Mouse (Mus musculus) spleen, adult 2 months (tissue): ENCODE measurements around the gene Slc20a1. TPM values are rescaled to one million over a fixed set of nuclear protein-coding genes. Genes with fewer than 3 reads are reported as not detected.

Source experiments
- DNase-seq, 2 experiments: peaks; one replicate each; pipeline versions ENCODE4 v3.0.0 to v3.0.0-alpha.2; 2012 to 2021; ENCODE audit warnings: low spot score in 2 of 2, low read depth in 1 of 2
- H3K27ac ChIP-seq: fragments of 200-500 bp; 2 replicates; pipeline ENCODE4 v1.5.1; 2012; ENCODE audit warnings: low read length, inconsistent platforms; ENCODE audit not compliant: insufficient read depth
- H3K27me3 ChIP-seq: fragments of 200-500 bp; 2 replicates; pipeline ENCODE4 v1.6.1; 2012; ENCODE audit warnings: mild to moderate bottlenecking, moderate library complexity, low read length, inconsistent platforms; ENCODE audit not compliant: control insufficient read depth, insufficient read depth
- H3K36me3 ChIP-seq: fragments of 200-500 bp; 2 replicates; pipeline ENCODE4 v1.6.1; 2012; ENCODE audit warnings: mild to moderate bottlenecking, low read length, inconsistent platforms; ENCODE audit not compliant: control insufficient read depth, insufficient read depth
- H3K4me1 ChIP-seq: fragments of 200-500 bp; 2 replicates; pipeline ENCODE4 v1.6.1; 2011; ENCODE audit warnings: inconsistent platforms; ENCODE audit not compliant: control insufficient read depth, insufficient read depth, insufficient read length
- H3K4me3 ChIP-seq: fragments of 200-500 bp; 2 replicates; pipeline ENCODE4 v1.5.1; 2011; ENCODE audit warnings: mild to moderate bottlenecking, inconsistent platforms; ENCODE audit not compliant: insufficient read depth, insufficient read length; ENCODE audit errors: extremely low read depth
- CTCF ChIP-seq: fragments of 200-500 bp; IDR thresholded peaks from 2 replicates; pipeline ENCODE4 v1.5.1; 2011; ENCODE audit warnings: mild to moderate bottlenecking, inconsistent platforms; ENCODE audit not compliant: insufficient read depth, insufficient read length, insufficient replicate concordance; ENCODE audit errors: extremely low read depth
- POLR2A ChIP-seq: fragments of 200-500 bp; IDR thresholded peaks from 2 replicates; pipeline ENCODE4 v1.6.1; 2011; ENCODE audit warnings: low read depth, low read length, inconsistent platforms
- WGBS: fragments of 180-500 bp; shearing (Covaris S2); methylation state at CpG from one replicate; pipeline ENCODE4 v1.1.7; 2018; 5-methylcytosine and 5-hydroxymethylcytosine counted together
- polyA plus RNA-seq: library from polyadenylated mRNA; depleted of rRNA; stranded (reverse); fragments of >200 nt; gene quantifications from 2 replicates; pipeline ENCODE4 v1.2.3, GENCODE M21; 2012

Gene Slc20a1
- polyA plus RNA-seq, 1 experiment: 29.9 TPM

- H3K4me1 ChIP-seq: peaks cover 33% of the 10 kb centered on the region
- 61% methylated on average over 10 of the region's 10 CpGs for WGBS
- no peak for DNase-seq
Measured at GRCm38 (mm10) chr2:129178182-129178908, 20.2 kb upstream of the Slc20a1 start.

GRCm38 (mm10) chr2:129179946-129180853 is 18.4 kb upstream of the Slc20a1 start:
- Histone ChIP-seq H3K4me3 (no peak overlapping the region), H3K27me3 (no peaks in the 10 kb centered on the region), H3K27ac (peak overlapping the region; percentile 85), H3K36me3 (no peaks in the 10 kb centered on the region), H3K4me1 (peaks cover 39% of the 10 kb centered on the region)
- peak; percentile 24 to 49 for DNase-seq
- TF ChIP-seq CTCF: no peak
- TF ChIP-seq POLR2A: no peak
- WGBS: 5% methylated on average over 8 of the region's 8 CpGs

More at GRCm38 (mm10) chr2:129178182-129178908, 20.2 kb upstream of the Slc20a1 start:
- Histone ChIP-seq H3K27me3 (no peaks in the 10 kb centered on the region), H3K4me3 (no peak overlapping the region), H3K27ac (0 out of 2 replicates have a peak overlapping the region, but pooled peaks have one; percentile 35), H3K36me3 (no peaks in the 10 kb centered on the region)
- TF ChIP-seq CTCF (no peak), POLR2A (no peak)

DNA sequence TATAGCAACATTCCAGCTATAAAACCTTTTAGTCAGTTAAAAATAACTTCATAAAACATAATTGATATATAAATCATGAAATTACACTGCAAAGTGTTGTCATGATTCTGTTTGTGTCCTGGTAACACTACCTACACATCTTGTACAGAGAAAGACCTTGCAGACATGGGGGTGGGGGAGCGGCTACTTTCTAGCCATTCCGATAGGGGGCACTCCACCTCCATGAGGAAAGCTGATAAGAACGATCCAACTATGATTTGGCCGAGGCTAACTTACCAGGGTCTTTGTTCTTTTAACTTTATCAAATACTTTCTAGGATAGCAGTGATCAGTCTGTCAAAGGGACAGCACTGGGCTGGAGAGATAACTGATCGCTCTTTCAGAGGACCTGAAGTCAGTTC is 17.1 kb upstream of the Slc20a1 start:
- TF ChIP-seq POLR2A: no peak
- TF ChIP-seq CTCF: no peak
- no peaks in the 10 kb centered on the region for H3K36me3 ChIP-seq
- no peaks in the 10 kb centered on the region for H3K27me3 ChIP-seq
- peaks cover 49% of the 10 kb centered on the region for H3K4me1 ChIP-seq
- no peak overlapping the region for H3K4me3 ChIP-seq
- DNase-seq: no peak
- peak overlapping the region; percentile 52; the same call in 1 of the 2 replicates for H3K27ac ChIP-seq
- 79% methylated on average over 5 of the region's 5 CpGs for WGBS

DNA sequence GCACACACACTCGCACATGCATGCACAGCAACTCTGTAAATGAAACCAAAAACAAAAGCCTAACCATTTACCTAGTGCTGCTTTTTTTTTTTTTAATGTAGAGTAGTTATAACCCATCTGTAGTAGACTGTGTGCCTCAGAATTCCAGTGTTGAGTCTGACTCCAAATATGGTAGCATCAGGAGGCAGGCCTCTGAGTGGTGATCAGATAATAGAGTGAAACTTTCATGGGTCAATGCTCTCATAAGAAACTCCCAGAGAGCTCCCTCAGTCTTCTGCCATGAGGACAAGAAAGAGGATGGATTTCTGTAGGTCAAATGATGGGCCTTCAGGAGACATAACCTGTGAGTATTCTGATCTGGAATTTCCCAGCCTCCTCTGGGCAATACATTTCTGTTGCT is 16.2 kb upstream of the Slc20a1 start:
- TF ChIP-seq POLR2A (no peak), CTCF (no peak)
- Histone ChIP-seq H3K27me3 (no peaks in the 10 kb centered on the region), H3K27ac (peak overlapping the region; percentile 63), H3K4me3 (no peak overlapping the region), H3K36me3 (no peaks in the 10 kb centered on the region), H3K4me1 (peaks cover 52% of the 10 kb centered on the region)
- DNase-seq: no peak
- 82% methylated on average over 1 of the region's 1 CpGs for WGBS

DNA sequence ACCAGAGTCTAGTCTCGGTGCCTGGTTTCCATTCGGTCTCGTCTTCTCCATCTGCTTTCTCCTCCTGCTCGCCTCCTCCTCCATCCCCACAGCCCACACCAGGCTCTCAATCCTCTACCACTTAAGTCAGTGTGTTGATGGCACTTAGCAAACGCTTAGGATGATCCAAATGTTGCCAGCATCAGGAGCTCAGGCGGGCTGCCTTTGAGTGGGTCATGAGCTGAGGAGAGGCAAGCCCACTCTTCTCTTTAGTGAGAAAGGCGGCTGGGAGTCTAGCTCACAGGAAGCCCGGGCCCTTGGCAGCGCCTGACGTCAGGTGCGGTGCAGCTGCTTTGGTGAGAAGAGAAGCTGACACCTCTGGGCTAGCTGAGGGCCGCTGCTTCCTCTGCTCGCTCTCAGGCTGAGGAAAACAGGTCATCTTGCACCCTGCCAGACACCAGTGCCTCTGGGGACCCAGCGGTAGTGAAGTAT is 15.0 kb upstream of the Slc20a1 start:
- peak; percentile 11; the same call in 1 of the 2 replicates for TF ChIP-seq POLR2A
- no peak for TF ChIP-seq CTCF
- H3K4me3 ChIP-seq: peak overlapping the region; percentile 40

DNA sequence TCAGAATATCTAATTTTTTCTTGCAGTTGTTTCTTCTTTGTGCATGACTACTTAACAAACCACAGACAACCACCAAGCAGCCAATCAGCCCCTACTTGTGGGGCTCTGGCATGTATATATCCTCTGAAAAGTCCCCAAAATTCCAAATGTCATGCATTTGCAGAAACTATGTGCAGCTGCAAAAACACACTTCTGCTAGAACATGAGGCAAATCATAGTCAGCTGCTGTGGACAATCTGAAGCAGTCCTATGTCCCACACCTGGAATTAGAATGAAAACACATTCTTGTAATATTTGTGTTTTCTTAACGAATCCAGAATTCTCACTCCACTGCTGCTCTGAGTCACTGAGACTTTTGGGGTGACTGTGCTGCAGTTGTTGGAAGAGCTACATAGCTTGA is 13.7 kb upstream of the Slc20a1 start:
- no peaks in the 10 kb centered on the region for H3K36me3 ChIP-seq
- H3K27me3 ChIP-seq: no peaks in the 10 kb centered on the region
- DNase-seq: no peak
- WGBS: 80% methylated on average over 1 of the region's 1 CpGs
- TF ChIP-seq CTCF (no peak), POLR2A (no peak)
- H3K27ac ChIP-seq: peak overlapping the region; percentile 93
- H3K4me3 ChIP-seq: no peak overlapping the region
- H3K4me1 ChIP-seq: peaks cover 42% of the 10 kb centered on the region

More for the DNA sequence above, 15.0 kb upstream of the Slc20a1 start:
- Histone ChIP-seq H3K27me3 (no peaks in the 10 kb centered on the region), H3K27ac (peak overlapping the region; percentile 93), H3K36me3 (no peaks in the 10 kb centered on the region), H3K4me1 (peaks cover 47% of the 10 kb centered on the region)
- 22% methylated on average over 14 of the region's 14 CpGs for WGBS
- peak; percentile 70 to 73 for DNase-seq
